Mouse (Mus musculus): ENCODE measurements around the gene Ints1. TPM values are rescaled to one million over a fixed set of nuclear protein-coding genes. Genes with fewer than 3 reads are reported as not detected.
A peak's percentile ranks its signal among the peaks of the same experiment; 100 is the strongest.

Gene Ints1
- total RNA-seq (2021), result 10 to 100 TPM; 36.6 to 51.9 TPM
- long read RNA-seq, experiment 1, full-length matches to known transcripts, result 2 of 17 reads
- long read RNA-seq, experiment 1, partial matches to known transcripts, result 9 of 17 reads
- long read RNA-seq, experiment 1, other reads (novel, unspliced or antisense), result 6 of 17 reads
- long read RNA-seq, experiment 2, partial matches to known transcripts, result 6 of 11 reads
- long read RNA-seq, experiment 2, other reads (novel, unspliced or antisense), result 5 of 11 reads

DNA sequence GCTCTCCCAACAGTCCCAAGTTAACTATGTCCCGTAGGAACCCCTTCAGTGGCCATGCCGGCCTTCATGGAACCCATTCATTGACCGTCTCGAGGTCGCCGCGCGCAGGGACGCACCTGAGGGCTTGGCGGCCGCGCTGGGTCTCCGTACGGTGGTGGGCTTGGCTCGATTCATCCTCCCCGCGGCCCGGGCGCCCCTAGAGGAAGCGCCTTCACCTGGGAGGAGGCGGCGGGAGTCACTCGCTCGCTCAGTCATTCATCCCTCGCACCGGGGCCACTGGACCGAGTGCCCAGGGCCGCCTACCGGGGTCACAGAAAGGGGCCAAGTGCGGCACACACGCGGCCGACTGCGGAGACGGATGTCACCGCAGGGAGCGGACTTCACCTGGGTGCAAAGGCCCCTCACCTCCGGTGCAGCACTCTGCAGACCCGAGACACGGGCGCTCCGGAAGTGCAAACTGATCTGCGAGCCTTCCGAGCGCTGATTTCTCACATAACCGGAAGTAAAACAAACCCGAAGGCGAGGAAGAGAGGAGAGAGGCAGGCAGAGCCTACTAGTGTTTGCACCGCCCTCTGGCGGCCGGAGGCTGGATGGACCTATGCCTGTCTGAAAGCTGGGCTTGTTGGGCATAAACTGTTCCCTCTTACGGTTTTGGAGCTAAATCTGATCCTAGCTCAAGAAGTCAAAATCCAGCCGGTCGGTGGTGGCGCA lies at the start of gene Ints1:
Gene Ints1, minus strand, starts transcription at position 459 of the 711 bp plus-strand sequence.
- DNase-seq, result peak; percentile 98

DNA sequence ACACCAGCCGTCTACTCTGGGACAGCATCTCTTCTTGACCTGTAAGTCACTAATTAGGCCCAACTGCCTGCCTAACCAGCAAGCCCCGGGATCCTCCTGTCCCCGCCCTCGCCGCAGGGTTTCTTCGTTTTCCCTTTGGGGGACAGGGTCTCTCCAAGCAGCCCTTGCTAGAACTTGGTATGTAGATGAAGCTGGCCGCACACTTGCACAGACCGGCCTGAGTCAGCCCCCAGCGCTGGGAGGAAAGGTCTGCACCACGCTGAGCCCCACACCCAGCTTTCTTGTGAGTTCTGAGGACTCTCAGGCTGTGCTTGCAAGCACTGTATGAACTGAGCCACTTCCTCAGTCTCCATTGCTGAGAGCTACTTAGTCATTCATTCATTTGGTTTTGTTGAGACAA lies 49.1 kb upstream of the Ints1 start:
- no peak for DNase-seq

DNA sequence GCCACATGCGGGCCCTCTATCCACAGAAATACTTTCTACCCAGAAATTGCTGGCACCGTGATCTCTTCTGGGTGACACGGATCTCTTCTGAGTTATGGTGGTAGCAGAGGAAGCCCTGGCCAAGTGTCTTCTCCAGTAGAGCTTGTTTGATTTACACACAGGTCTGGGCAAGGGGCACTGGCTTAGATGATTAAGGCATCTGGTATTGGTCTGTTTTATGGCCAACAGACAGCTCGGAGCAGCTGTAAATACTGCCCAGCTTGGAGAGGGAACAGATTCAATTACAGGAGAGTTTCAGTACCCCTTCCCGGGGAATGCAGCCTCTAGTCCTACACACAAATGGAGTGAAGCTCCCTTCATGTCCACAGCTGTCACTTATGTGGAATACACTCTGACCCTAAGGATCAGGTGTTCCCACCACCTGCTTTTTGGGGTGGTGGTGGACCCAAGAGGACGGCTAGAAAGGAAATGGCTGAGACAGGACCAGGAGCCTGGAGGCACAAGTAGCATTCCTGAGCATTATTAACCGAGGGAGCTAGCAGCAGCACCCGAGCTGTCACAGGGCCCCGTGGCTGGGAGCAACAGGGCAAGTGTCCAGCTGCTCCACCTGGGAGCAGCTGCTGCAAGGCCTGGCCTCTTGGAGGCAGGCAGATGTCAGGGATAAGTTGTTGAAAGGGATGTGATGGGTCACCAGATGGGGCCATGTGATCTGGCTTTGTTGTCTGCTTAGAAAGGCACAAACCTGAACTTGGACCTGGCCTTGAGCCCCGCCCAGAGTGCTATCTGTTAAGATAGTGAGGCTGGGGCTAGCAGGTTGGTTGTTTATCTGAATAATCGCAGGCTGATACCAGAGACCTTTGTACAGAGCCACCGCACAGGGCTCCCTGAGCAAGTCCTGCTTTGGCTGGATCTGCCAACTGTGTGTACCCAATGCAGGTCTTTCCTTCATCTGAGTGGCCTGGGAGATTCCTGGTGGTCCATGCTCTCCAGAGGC lies 46.3 kb upstream of the Ints1 start:
- no peak for DNase-seq

DNA sequence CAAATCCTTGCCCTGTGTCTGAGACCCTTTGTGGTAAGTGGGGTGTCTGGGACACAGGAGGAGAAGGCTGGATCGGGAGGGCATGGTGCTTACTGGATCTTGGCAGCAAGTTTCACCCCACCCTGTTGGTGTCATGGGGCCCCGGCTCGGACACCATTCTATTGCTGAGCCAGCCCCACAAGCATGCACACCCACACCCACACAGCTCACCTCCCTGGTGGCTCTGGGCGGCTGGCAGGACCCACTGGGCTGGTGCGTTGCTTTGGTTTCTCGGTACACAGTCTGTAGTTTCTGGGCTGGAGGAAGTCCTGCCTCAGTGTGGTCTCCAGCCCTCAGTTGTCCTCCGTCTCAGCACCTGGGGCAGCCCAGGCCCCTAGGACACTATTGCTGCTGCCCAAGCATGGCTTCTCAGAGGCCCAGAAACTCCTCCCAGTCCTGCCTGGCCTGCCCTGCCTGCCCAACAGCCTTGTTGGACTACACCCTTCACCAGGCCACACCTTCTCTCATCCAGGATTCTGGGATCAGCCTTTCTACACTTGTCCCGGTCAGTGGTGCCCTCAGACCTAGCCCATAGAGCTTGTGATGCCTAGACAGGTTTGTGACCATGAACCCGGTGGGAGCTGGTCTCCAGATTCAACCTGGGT lies 44.2 kb upstream of the Ints1 start, which contains the start of gene Tmem184a:
Gene Tmem184a, minus strand, starts transcription at position 380 of the 644 bp plus-strand sequence.
- DNase-seq, result no peak

DNA sequence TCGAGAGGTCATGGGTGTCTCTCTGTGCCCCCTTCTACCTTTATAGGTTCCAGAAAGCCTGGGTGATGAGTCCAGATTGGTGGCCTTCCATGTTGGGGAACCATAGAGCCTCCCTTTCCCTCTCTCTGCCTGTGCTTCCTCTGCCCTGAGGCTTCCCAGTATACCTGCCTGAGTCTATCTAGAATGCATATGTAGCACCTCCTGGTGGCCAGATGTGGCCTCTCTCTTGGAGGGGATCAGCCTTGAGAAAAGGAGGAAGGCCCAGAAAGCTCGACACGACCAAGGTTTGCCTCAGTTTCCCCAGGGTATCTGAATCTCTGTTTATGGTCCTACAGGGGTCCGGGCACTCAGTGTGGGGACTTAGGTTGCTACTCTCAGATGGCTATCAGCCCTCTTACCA lies 43.3 kb upstream of the Ints1 start:
- DNase-seq, result peak; percentile 61

DNA sequence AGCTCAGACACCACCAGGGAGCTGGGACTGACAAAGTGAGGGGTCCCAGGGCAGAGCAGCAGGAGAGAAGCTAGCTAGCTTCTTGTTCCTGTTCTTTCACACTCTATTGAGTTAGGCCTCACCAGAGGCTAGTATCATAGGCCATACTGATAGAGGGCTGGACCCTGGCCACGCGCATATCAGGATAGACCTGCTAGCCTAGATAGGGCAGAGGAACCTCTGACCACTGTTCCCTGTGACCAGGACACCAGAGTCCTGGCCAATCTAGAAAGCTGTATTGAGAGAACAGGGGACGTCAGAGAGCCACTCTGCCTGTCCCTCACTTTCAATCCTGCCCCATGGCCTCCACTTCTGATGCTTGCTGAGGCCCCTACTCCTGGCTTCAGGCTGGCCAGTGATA lies 42.6 kb upstream of the Ints1 start:
- no peak for DNase-seq

DNA sequence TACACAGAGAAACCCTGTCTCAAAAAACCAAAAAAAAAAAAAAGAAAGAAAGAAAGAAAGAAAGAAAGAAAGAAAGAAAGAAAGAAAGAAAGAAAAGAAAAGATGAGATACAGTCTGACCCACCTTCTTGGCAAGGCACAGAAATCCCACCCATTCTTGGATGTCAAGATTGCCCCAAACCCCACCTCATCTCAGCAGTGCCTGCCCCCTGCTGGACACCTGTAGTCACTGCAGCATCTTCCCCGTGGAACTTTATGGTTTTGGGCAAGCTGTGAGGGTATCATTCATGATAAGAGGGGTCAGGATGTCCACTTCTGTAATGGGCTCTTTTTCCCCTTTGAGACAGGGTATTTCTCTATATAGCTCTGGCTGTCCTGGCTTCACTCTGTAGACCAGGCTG lies 41.8 kb upstream of the Ints1 start:
- DNase-seq, result no peak

DNA sequence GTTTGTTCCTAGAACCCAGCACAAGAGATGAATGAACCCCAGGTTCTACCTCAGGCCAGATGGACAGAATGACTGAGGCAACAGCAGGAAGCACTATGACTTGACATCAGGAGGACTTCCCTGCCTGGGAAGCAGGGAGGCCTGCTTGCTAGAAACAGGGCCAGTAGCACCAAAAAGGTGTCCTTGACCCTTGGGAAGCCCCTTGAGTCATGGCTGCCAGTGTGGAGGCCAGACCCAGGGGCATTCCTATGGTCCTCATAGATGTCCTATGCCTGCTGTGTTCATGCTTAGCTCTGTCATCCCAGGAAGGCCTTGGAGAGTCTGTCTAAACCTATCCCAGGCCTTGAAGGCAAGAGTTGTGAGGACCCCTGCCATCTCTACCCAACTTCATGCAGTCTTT lies 41.0 kb upstream of the Ints1 start:
- no peak for DNase-seq

DNA sequence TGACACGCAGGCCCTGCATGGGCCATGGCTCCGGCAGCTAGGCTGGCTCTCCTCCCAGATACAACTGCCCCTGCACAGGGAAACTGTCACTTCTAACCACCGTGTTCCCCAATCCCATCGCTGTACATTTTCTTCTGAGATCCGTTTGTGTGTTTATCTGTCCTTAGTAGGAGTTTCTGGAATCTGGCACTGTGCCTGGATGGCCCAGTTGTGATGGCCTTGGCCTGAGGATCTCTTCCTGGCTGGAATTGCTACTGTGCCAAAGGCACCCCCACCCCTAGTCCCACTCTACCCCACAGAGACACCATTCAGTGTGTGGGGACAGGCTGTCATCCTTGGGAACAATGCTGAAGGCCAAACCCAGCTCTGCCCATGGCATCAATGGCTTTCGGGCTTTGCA lies 40.5 kb upstream of the Ints1 start:
- DNase-seq, result peak; percentile 51

DNA sequence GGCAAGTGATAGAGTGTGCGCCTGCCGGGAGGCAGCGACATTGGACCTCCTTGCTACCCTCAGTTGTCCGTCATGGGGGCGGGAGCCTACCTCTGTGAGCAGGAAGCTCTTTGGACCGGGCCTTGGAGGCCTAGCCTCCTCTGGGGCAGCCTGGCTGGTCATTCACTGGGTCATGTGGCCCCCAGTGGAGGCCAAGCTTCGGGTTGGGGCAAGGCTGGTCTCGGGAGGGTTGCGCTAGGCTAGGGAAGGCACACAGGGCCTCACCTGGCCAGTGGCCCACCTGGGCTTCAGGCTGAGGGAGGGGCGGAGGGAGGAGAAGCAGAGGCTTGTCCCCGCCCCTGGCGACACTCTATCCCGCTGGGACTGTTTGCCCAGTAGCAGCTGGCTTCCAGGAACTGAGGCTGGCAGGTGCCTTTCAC lies 38.5 kb upstream of the Ints1 start:
- DNase-seq, result peak; percentile 58

DNA sequence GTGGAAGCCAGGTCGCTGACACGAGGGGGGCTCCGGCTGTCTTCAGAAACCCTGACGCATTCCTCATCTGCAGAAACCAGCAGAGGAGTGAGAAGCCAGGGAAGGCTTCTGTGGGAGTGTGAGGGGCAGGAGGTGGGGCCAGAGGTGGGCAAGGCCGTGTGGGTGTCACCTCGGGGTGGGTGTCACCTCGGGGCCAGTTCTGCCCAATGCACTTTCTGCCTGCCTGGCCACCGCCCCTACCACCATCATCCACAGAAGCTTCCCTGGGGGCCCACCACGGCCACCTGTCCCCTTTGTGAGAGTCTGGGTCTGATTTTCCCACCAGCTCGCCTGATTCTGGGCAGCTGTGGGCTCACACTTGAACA lies 37.6 kb upstream of the Ints1 start:
- no peak for DNase-seq

DNA sequence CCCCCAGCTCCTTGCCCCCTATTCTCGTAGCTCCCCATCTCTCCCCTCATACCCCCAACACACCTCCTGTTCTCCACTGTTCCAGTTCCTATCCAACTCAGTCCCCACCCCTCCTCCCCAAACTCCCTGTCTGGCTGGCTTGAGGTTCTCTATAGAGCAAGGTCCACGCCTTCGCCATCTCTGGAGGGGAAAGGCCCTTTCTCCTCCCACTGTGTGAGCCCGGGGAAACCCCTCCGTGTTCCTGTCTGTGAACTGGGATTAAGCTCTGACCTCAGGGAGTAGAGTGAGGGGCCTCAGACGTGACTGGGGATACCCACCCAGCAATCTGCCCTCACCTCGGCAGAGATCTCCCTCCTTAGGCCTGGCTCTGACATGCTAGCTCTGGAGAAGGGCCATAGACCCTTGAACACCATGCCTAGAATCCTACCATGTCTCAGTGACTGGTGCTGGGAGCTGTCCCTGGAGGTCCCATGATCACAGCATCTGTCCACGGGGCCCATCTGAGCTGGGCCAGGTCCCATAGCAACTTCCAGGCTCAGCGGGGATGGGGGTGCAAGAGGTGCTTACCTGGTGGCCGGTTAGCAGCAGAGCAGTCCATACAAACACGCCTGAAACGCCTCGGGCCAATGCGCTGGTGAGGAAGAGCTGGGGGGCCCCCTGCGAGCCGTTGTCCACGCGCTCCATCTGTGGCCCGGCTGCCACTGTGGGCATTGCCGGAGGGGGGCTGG lies 37.1 kb upstream of the Ints1 start:
- no peak for DNase-seq

DNA sequence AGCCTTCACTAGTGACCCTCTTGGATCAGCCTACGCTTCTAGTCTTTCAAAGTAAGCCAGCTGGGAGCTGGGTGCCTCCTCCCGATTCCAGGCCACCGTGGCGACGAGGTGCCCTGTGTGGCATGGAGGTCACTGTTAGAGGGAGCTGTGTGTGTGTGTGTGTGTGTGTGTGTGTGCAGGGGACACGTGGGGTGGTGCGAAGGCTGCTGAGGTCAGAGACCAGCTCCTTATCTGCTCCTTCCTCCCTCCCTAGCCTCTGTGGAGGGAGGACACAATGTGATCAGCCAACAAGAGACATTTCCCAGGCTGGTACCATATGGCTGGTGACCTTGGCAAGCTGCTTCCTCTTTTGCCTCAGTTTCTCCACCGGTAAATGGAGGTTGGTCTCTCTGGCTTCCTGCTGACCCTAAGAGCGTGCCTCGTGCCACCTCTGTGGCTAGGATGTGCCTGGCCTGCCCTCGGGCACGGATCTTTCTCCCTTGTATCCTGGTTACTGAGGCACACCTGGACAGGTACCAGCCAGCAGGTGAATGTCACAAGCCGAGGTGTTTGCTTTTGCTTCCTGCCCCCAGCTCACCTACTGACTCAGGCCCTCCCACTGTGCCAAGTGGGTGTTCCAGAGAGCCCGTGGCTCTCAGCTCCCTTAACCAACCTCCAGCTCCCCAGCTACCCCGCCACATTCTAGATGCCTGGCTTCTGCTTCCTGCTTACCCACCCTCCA lies 36.4 kb upstream of the Ints1 start:
- no peak for DNase-seq

DNA sequence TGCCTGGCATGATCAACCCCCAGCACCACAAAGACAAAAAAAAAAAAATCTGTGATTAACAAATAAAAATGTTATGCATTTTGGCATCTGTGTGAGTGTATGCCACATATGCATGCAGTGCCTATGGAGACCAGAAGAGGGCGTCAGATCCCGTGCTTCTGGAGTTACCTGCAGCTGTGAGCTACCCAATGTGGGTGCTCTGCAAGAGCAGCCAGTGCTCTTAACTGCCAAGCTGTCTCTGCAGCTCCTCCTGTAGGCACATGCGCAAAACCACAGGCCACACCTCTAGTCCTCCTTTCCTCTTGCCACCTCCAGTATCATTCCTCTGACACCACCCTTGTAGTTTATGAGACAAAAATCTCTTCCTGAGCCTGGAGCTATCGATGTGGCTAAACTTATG lies 33.9 kb upstream of the Ints1 start:
- no peak for DNase-seq

DNA sequence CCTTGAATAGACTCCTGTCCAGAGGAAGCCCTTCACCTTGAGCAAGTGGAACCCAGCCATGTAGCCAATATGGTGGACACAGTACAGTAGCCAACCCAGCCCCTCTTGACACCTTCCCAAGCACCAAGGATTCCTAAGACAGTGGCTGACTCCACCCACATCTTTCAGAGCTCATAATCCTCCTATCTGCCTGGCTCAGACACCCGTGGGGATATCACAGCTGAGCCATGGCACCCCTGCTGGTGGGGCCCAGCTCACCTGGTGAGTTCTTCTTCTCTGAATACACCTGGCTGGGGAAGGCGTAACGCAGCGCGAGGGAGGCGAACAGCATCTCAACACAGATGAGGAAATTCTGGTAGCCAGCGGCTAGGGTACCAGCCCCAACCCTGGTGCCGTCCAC lies 30.4 kb upstream of the Ints1 start:
- DNase-seq, result no peak

DNA sequence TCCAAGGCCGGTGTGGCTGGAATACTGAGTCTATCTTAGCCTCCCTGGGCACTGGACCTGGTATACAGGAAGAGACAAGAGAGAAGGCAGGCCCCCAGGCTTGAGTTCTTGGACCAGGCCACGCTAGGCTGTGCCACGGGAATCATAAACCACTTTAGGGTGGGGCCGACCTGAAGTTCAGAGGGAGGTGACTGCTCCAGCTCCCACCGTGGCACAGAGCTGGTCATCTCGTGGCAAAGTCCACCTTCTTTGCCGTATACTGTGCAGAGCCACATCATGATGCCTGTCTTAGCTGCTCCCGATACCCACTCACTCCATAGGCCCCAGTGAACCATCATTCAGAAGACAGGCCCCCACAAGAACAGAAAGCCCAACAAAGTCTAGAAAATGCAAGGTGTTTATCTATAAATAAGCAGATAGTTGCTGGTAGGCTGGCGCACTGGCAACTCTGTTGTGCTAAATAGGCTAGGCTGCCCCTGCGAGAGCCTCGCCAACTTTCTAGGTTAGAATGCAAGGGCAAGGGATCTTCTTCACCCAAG lies 29.2 kb upstream of the Ints1 start:
- no peak for DNase-seq

DNA sequence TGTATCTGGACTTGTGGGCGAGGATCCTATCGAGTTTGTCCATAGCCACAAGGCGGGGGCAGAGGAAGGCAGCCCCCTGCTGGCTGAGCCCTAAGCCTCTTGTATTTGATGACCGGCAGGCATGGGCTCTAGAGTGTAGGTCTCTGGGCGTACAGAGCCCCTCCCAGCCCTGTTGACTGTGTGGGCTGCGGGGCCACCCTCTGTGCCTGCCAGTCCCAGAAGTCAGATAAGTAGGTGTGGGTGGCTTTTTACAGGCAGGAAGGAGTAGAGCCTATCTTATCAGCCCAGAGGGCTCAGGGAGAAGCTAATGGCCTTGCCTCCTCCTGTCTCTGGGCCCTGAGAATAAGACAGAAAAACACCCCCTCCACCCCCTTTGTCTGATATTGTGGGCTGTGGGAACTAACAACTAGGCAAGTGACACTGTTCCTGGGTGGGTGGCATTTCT lies 28.7 kb upstream of the Ints1 start:
- DNase-seq, result no peak

DNA sequence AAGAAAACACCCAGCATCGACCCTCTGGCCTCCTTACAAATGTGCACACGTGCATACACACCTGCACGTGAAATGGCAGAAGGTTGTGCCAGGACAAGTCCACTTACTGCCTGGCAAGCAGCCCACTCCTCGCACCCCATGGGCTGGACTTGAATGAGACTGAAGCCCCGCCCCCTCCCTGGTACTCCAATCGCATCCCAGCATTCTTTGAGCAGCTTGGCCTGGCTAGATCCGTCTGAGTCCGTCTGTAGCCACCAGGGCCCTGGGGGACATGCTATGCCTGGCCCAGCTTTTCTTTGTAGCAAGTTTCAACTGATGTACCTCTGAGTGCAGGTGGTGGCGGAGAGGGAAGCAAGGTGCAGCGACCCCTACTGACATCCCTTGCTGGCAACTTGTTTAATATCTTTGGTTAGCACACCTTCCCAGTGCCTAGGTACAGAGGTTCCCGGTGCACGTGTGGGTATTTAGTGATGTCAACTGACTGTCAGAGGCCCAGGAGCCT lies 28.2 kb upstream of the Ints1 start:
- peak; percentile 74 for DNase-seq

DNA sequence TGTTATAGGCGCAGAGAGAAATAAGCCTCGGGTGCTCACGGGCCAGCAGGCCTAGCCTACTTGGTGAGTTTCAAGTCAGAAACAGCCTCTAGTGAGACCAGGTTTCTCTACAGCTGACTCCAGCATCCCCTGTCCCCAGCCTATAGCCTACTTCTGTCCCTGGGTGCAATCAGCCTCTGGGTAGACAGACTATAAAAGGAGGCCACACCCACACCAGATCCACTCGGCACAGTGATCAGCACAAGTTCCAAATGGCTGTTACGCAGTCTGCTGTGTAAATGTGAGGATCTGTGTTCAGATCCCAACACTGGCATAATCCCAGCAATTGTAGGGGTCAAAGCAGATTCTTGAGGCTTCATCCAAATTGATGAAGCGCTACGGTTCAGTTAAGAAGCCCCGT lies 27.7 kb upstream of the Ints1 start:
- DNase-seq, result no peak

DNA sequence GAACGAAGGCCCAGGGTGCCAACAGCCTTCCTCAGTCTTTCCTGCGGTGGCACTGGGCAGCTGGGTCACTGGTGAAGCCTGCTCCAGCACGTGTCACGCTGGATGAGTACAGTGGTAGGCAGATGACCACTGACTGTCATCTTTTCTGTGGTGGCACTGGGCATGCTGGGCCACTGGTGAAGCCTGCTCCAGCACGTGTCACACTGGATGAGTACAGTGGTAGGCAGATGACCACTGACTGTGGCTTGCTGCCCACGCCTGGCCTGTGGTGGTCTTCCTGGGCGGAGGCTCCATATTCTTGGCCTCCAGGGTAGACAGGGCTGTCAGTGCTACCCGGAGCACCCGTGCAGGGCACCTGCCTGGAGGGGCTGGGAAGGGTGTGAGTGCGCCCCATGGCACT lies 26.4 kb upstream of the Ints1 start:
- DNase-seq, result no peak

Data from adrenal gland, postnatal 10 days (tissue).